ENCODE assay signal across 15 mouse cellular contexts in the genomic region with DNA sequence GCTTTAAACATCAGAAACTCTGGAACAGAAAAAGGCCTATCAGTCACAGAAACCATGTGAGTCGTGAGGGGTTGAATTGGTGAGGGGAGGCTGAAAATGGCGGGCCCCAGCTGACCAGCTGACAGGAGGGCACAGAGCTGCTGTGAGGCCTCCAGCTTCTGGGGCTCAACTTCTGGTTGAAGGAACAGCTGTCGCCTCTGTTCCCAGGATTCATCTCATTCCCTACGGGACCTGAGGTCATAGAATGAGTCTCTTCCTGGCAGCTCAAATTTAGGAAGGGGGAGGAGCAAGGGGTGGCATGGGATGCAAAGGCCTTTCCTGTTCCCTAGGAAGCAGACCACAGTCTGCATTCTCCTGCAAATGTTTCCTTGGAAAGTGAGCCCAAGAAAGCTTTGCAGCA. TPM values are rescaled to one million over a fixed set of nuclear protein-coding genes. Genes with fewer than 3 reads are reported as not detected.
"Had no signal": no experiment of that assay in that cellular context is flagged by ENCODE, and none has a peak within 500 bp of the region (broad histone marks: within the 10 kb centered on the region; RNA-seq: fewer than 3 reads in every experiment).

No protein-coding gene starts in this region.

- H3K27me3 ChIP-seq: intestine, embryonic 15.5 days; limb, embryonic 15.5 days; liver, embryonic 12.5 days; midbrain, embryonic 12.5 days; neural tube, embryonic 15.5 days had no signal

- H3K27ac ChIP-seq: intestine, embryonic 15.5 days; kidney, postnatal 0 days; layer of hippocampus, adult 2 months; limb, embryonic 15.5 days; liver, embryonic 12.5 days; midbrain, embryonic 12.5 days; neural tube, embryonic 15.5 days had no signal

- H3K4me3 ChIP-seq: intestine, embryonic 15.5 days; layer of hippocampus, adult 2 months; limb, embryonic 15.5 days; liver, embryonic 12.5 days; midbrain, embryonic 12.5 days; neural tube, embryonic 15.5 days had no signal

- H3K36me3 ChIP-seq: intestine, embryonic 15.5 days; limb, embryonic 15.5 days; liver, embryonic 12.5 days; midbrain, embryonic 12.5 days; neural tube, embryonic 15.5 days had no signal

- H3K4me2 ChIP-seq: intestine, embryonic 15.5 days; limb, embryonic 15.5 days; liver, embryonic 12.5 days; midbrain, embryonic 12.5 days; neural tube, embryonic 15.5 days had no signal

- H3K9ac ChIP-seq: intestine, embryonic 15.5 days; limb, embryonic 15.5 days; liver, embryonic 12.5 days; midbrain, embryonic 12.5 days; neural tube, embryonic 15.5 days had no signal

- DNase-seq: kidney, adult 8-10 months; kidney, postnatal 36 days; left cerebral cortex, postnatal 4 days; right cerebral cortex, adult 18-20 months; right cerebral cortex, postnatal 25 days; thymus, postnatal 36 days had no signal

- H3K9me3 ChIP-seq: intestine, embryonic 15.5 days; limb, embryonic 15.5 days; liver, embryonic 12.5 days; midbrain, embryonic 12.5 days; neural tube, embryonic 15.5 days had no signal

- H3K4me1 ChIP-seq: limb, embryonic 15.5 days; midbrain, embryonic 12.5 days; neural tube, embryonic 15.5 days had no signal

- ATAC-seq: intestine, embryonic 15.5 days; liver, embryonic 12.5 days; lung, postnatal 0 days had no signal

RNA-seq across cellular contexts. Expression of gene Syt17, which starts 55.8 kb away (rescaled TPM):
- total RNA-seq: megakaryocyte-erythroid progenitor cell, adult 5-6 weeks had no signal
